Mouse (Mus musculus) hindlimb bud, embryonic 11.5 days (tissue): ENCODE measurements around the gene Tmem62.

ENCODE experiments used
- DNase-seq: peaks from one replicate; pipeline ENCODE4 v3.0.0-alpha.2; 2012; ENCODE audit warnings: low read depth, low spot score; ENCODE audit errors: extremely low spot score

Gene Tmem62

GRCm38 (mm10) chr2:121055915-121056314 is 79.1 kb downstream of the Tmem62 start:
- no peak for DNase-seq
